Mouse (Mus musculus) v-Abl transformed pro-B cells (cell line): ENCODE measurements around the gene Rnase1.

Experiments used
- in situ Hi-C, 2 experiments: fragments of 400-800 bp; cut with MboI; formaldehyde crosslinking; loops; one replicate each; pipeline ENCODE4 v1.15.1; 2025; ENCODE audit not compliant: unreplicated experiment in 2 of 2

Rnase1 gene

DNA sequence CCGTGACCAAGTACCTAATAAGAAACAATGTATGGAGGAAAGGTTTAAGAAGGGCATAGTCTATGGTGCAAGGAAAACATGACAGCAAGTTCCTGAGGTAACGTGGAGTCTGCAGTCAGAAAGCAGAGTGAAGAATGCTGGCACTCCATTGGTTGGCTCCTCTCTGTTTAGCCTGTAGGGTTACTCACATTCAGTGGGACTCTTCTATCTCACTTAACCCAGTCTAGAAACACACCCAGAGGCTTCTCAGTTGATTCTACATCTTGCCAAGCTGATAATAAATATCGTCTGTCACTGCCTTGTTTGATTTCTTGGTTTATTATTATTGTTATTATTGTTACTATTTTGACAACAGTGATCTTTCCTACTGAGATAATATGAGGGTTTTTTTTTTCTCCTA is 4.0 kb downstream of the Rnase1 start:
- in situ Hi-C loops = no loop called here

DNA sequence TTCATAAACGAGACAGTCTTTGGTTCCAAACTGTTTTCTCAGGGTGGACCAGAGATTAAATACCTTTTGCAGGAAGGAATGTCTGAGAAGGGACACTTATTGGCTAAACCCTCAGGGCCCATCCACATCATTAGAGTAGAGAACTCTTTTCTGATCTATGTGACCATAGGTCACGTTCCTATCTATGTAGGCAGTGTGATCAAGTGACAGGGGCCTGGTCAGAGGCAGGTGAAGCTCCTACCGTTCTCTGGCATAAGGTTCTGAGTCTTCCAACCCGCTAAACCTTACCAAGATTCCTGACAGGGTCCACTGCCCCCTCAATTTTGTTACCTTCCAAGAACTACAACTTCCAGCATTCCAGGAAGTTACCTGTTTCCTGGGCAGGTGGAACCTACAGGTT is 4.5 kb downstream of the Rnase1 start:
- in situ Hi-C loops = no loop called here

DNA sequence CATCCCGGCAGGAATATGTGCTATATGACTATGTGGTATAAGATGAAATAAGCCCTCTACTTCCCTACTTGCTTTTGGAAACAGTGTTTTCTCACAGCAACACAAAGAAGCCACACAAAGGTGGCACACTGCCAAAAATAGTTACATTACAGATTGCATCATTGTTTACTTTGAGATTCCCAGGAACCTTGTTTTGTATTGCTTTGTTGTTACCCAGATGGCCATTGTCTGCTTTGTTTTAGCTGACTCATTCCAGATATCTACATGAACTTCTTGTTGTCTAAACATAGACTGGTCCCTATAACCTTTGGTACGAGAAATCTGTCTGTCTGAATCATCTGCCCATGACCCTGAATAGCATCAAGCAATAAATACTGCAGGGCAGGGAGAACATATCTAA is 6.2 kb downstream of the Rnase1 start:
- in situ Hi-C loops = no loop called here

DNA sequence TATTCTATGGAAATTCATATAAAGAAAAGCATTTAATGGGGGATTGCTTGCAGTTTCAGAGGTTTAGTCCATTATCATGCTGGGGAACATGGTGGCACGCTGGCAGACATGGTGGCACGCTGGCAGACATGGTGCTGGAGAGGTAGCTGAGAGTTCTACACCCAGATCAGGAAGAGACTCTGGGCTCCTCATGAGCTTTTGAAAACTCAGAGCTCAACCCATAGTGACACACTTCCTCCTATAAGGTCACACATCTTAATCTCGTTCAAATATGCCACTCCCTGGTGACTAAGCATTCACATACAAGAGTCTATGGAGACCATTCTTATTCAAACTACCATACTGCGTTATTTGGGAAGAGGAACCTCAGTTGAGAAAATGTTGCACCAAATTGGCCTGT is 14.2 kb downstream of the Rnase1 start:
- in situ Hi-C loops = no loop called here

DNA sequence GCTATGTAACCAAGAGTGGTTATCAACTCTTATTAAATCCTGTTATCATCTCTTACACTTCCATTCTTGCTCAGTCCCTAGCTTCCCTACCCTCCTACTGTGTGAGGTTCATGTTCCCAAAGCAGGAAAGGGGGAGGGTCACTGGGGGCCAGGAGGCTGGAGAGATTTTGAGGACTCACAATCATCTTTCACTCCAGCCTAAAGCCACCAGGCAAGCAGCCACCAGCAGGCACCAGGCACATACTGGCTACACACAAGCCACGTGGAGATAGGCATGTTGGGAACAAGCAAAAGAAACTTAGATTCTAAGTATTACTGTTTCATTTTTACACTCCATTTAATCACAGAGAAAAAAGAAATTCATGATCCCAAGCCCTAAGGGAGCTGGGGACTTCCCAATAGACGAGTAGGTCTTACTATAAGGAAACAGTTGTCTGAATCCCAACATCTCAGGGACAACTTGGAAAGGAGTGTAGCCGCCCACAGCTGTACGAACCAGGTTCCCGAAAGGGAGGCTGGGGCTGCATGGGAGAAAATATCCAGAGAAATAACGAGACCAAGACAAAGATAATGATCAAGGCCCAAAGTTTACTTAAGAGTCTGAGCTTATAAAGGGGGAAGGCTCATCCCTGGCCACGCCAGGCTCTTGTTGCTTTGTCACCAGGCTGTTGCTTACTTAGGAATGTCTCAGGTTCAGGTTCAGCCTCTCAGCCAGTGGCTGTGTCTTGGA is 15.3 kb downstream of the Rnase1 start:
- in situ Hi-C loops = no loop called here

DNA sequence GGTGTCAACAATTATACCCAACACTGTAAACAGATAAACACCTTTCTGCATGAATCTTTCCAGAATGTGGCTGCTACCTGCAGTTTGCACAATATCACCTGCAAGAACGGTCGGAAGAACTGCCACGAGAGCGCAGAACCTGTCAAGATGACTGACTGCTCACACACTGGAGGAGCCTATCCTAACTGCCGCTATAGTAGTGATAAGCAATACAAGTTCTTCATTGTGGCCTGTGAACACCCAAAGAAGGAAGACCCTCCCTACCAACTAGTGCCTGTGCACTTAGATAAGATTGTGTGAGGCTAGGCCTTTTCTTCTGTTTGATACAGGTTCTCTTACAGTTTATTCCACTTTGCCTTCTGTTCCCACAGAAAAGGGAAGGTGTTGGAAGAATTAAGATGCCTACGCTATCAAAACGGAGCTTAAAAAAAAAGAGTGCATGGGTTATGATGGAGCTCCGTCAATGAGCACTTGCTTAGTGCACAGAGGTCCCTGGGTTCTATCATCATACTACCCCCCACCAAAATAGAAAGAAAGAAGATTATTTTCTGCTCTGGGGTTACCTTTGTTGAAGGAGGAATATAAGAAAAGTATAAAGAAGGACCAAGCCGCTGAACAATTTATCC is 16.2 kb downstream of the Rnase1 start:
- in situ Hi-C loops = no loop called here

DNA sequence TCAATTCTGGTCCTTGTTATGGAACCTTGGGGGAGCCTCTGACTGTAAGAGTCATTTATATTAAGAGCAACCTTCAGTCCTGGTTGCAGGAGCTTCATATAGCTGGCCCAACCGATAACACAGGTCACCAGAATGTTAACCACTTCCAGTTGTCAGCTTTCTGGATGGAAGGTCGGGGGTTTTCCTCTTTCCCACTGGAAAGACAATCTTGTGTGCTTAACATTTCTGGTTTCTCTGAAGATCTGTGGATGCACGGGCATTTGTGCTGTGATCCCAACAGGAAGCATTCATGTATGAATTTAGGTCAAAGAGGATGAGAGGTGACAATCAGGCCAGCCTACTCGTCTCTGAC is 17.0 kb downstream of the Rnase1 start:
- in situ Hi-C loops = no loop called here

DNA sequence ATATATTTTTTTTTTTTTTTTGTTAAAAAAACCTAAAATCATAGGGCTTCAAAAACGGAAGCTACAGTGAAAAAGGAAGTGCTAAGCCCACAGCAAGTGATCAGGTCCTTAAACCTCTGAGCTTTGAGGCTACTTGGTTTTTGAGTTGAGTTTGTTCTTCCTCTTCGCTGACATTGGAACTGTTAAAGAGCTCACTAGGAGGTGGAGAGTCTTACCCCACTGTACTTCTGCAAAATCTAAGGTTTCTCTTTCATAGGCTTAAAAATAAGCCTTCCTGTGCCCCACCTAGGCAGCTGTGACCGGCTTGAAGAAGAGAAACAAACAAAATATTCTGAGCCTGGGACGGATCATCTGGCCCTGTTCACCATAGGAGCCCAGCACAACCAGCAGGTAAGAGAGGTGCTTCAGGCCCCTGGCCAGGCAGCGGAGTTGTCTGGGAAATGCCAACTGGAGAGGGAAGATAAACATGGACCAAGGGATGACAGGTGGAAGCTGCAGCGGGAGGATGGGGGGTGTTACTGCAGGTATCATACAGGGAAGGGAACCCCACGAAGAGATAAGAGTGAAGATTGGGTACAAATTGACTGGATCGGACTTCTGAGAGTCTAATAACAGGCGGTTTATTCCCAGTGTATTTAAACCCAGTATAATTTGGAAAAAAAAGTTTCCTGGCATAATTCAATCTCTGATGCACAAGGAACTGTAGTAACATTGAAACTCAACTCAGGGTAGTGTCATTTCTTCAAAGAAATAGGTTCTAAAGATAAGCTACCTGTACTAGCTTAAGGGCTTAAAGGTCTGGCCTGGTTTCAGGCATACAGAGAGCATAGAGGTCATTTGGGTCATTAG is 17.6 kb downstream of the Rnase1 start:
- in situ Hi-C loops = no loop called here

DNA sequence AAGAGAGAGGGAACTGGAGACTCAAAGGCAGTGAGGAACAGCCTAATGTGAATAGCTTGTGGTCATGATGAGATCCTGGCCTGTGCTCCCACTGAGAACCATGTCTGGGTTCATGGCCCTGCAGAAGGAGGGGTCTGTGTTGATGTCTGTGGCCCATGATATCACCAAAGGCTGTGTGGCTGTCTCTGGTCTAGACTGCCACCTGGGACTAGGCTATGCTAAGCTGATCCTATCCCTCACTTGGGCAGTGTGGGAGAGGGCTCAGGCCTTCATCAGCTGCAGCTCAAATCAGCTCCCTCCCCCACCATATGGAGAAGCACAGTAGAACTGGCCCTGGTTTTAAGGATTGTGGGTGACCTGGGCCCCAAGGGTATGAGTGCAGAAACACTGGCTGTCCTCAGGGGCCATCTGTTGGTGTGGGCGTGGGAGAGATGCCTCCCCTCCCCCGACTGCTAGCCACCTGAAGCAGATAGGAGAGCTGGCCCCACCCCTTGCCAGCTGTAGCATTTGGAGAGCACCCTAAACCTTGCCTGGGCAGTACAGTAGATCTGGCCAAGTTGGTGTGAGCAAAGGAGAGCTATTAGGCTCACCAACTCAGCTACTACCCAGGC is 18.8 kb downstream of the Rnase1 start:
- in situ Hi-C loops = no loop called here

DNA sequence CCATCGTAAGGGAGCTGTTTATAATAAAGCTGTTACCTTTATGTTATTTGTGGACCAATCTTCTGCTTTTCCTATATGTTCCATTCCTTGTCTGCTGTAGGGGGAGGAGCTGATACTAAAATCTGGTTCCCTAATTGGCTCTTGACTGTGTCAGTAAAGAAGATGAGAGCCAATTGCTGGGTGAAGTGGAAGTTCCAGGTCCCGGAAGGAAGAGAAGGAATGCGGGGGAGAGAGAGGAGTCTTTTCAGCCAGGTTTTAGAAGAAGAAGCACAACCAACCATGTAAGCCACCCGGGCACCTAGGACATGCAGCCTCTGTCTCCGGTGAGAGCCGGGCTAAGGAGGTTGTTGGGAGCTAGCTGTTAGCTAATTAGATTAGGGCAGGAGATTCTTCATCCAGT is 20.9 kb downstream of the Rnase1 start:
- in situ Hi-C loops = no loop called here

DNA sequence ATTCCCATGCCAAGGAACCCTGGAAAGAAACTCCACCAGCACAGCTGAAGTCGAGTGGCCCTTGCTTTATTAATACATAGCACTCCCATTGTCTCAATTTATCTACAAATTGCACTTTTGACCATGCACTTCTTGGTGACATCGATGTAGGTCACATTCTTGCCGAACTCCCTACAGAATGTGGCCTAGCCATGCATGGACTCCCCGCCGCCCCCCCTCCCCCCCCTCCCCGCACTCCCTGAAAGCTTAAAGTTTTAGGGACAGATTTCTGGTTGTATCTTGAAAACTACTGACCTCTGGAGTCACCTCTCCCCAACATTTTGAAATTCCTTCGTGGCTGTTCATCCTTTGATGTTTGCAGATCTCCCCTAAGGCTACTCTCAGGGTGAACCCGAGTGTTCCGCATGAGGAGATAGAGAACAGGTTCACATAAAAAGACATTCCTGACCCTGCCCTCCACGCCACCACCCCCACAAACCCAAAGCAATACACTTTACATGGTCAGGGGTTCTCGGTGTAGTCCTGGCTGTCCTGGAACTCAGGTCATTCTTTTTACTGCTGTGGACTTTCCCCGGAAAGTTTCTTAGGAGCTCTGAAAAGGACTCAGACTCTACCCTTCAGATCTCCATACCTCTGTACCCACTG is 32.5 kb downstream of the Rnase1 start, which contains the start of gene Eddm3b:
Gene Eddm3b (plus strand): TSS at position 511 of the 645 bp plus-strand sequence.
- in situ Hi-C loops = loop anchor here (25.0 kb wide), 4 partner anchors 748 to 1252 kb away; partner anchors contain the start of genes Ear6 (in 1 of the 2), Sall2 (in 1 of the 2), Tmem253 (in 1 of the 2) and Zfp219 (in 1 of the 2)

DNA sequence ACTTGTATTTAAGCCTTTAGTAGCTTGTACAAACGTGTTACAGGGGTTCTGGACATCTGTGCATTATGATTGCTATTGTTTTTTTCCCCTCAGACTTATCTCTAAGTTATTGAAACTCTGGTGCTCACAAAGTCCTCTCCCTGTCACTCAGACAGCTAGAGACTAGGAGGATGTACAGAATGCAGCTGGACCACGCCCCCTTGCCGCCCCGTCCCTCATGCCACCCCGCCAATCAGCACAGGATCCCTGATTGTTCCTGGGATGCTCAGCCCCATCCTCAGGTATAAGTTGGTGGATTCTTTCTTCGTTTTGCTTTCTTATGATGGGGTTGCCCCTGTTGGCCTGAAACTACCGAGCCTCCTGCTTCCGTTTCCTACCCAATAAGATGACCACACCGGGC is 33.1 kb downstream of the Rnase1 start:
- in situ Hi-C loops = loop anchor here (25.0 kb wide), 4 partner anchors 749 to 1251 kb away; partner anchors contain the start of genes Ear6 (in 1 of the 2), Sall2 (in 1 of the 2), Tmem253 (in 1 of the 2) and Zfp219 (in 1 of the 2)

DNA sequence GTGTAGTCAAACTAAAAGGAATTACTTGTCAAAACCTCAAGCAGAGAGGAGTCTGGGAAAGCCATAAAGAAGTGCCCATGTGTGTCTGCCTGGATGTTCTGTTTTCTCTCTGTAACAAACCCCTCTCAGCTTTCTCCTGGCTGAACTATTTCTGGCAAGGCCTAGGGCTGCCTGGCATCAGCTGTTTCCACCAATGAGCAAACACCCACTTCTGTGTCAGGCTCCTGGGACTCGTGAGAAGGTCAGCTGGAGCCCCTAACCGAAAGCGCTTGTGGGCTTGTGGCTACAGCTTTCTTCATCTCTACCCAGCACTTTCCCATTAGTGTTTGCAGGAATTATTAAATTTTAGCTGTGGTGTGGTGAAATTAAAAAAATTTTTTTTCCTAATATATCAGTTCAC is 34.6 kb downstream of the Rnase1 start:
- in situ Hi-C loops = loop anchor here (25.0 kb wide), 4 partner anchors 750 to 1250 kb away; partner anchors contain the start of genes Ear6 (in 1 of the 2), Sall2 (in 1 of the 2), Tmem253 (in 1 of the 2) and Zfp219 (in 1 of the 2)

DNA sequence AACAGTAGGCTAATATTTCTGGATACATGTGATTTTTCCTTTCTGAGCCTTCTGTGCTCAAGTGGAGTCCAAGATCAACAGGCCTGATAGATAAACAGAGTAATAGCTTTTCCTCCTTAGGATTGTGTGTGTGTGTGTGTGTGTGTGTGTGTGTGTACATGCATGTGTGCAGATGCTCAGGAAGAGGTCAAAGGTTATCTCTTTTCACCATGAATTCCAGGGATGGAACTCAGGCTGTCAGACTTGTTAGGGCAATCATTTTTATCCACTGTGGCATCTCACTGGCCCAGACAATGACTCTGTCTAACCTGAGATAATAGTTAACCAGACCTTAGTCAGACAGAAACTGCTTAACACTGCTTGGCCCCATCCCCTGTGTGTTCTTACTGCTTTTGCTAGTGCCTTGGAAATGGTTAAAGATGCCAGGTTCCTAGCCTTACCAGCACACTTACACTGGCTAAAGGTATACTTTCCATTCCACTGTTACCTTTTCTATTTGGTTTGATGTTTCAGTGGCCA is 40.1 kb downstream of the Rnase1 start:
- in situ Hi-C loops = loop anchor here (10.0 to 25.0 kb wide), 5 partner anchors 68 to 1244 kb away; partner anchors contain the start of genes Ear6 (in 1 of the 2), Sall2 (in 1 of the 2), Tmem253 (in 1 of the 2) and Zfp219 (in 1 of the 2)

DNA sequence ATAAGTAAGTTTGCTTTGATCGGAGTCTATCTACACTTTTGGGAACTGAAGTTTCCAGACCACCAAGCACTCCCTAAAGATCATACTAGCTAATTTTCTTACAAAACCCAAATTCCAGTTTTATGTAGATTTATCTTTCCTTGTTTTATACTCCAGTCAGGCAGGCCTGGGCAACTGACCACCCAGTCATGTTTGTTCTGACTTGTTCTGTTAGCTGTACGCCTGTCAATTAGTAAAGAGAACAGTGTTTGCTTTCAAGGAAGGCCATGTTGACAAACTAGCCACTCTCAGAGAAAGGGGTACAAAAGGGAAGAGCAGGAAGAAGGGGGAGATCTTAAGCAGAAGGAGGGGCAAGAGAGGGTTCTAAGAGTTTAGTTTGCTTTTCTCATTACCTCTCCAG is 42.2 kb downstream of the Rnase1 start:
- in situ Hi-C loops = loop anchor here (5.0 to 25.0 kb wide), 7 partner anchors 70 to 1242 kb away; partner anchors contain the start of genes Ear6 (in 1 of the 2), Sall2 (in 1 of the 2), Tmem253 (in 1 of the 2) and Zfp219 (in 1 of the 2)

DNA sequence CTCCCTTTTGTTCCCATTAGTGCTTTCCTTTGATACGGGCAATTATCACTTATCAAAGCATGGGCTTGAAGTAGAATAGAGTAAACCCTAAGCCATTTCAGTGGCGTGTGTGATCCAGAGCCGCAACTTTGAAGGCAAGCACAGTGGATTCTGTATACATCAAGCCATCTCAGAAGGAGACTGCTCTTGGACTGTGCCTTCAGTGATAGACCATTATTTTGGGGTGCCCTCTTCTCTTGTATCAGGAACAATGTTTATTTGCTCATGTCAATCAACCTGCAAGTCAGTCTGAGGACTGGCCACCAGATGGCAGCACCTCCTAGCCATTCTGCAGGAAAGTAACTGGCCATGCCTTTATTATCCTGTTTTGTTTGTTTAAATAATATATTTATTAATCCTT is 43.4 kb downstream of the Rnase1 start:
- in situ Hi-C loops = loop anchor here (5.0 to 25.0 kb wide), 7 partner anchors 72 to 1241 kb away; partner anchors contain the start of genes Ear6 (in 1 of the 2), Sall2 (in 1 of the 2), Tmem253 (in 1 of the 2) and Zfp219 (in 1 of the 2)

DNA sequence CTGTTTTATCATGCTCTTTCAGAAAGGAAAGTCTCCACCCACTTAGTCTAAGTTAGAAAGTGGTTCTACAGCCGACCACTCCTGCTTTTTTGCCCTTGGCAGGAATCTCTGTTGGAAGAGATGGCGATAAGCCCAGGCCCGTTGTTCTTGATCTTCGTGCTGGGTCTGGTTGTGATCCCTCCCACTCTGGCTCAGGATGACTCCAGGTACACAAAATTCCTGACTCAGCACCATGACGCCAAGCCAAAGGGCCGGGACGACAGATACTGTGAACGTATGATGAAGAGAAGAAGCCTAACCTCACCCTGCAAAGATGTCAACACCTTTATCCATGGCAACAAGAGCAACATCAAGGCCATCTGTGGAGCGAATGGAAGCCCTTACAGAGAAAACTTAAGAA is 45.3 kb downstream of the Rnase1 start:
- in situ Hi-C loops = loop anchor here (5.0 to 25.0 kb wide), 7 partner anchors 74 to 1239 kb away; partner anchors contain the start of genes Ear6 (in 1 of the 2), Sall2 (in 1 of the 2), Tmem253 (in 1 of the 2) and Zfp219 (in 1 of the 2)

DNA sequence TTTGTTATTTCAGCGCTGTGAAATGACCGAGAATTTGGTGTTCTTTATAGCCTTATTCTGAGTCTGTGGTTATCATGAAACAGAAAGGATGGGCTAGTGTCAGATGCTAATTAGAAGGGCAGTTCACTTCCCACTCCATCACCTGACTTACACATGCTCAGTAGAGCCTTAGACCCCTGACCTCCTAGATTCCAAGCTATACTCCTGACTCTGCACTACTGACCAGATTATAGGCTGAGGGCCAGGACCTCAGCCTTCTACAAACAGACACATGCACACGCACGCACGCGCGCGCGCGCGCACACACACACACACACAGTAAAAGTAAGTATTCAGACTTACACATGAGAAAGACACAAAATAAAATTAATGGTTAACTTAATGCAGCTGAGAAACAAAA is 47.7 kb downstream of the Rnase1 start:
- in situ Hi-C loops = loop anchor here (5.0 to 25.0 kb wide), 5 partner anchors 67 to 1612 kb away; partner anchors contain the start of genes Ang4 (in 2 of the 2), Tmem253 (in 1 of the 2) and Zfp219 (in 1 of the 2)

DNA sequence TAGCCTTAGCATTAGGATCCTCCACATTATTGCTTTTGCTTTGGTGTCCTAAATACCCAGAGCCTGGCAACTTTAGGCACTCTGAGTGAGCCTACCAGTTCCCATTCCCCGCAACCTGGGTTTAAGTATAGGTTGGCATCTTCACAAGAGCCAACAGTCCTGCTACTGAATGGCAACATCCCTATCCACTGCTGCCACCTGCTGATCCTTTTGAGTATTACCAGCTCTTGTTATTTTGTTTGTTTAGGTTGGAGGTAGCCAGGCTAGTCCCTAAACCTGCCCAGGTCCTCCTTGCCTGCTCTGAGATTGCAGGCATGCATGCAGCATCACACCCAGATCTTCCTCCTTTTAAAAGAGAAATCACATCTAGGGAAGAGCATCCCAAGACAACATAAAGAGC is 48.3 kb downstream of the Rnase1 start:
- in situ Hi-C loops = loop anchor here (5.0 to 25.0 kb wide), 5 partner anchors 66 to 1611 kb away; partner anchors contain the start of genes Ang4 (in 2 of the 2), Tmem253 (in 1 of the 2) and Zfp219 (in 1 of the 2)
